9 mouse cellular contexts compared by ENCODE assay signal in the genomic region with DNA sequence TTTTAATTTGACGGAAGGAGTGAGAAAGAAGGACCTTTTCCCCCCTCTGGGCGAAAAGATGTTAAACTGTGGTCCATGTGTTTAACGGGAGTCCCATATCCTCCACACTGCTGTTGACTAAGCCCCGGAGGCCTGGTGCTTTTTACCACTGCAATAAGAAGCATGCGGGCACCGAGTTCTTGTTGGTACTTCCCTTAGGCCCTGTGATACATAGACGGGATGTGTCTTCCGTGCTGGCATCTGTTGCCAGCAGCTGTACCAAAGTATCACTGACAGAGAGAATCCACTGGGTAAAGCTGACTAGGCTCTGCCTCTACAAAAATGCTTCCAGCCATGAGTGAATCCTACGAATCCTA.
DNase-seq lines count a peak whose midpoint lies in the region; ATAC-seq lines count a peak whose summit lies in the region.
"Had no signal": no experiment of that assay in that cellular context is flagged by ENCODE, and none has a peak within 500 bp of the region (broad histone marks: within the 10 kb centered on the region; RNA-seq: fewer than 3 reads in every experiment).

No protein-coding gene starts in this region.

- H3K36me3 ChIP-seq in kidney, embryonic 14.5 days (ENCODE audit: control insufficient read depth, insufficient read depth, low read length) = no peaks in the 10 kb centered on the region
- no peaks in the 10 kb centered on the region for H3K36me3 ChIP-seq in embryonic facial prominence, embryonic 11.5 days (replicated peaks; ENCODE audit: control insufficient read depth, insufficient read depth, low read depth, low read length)
- H3K36me3 ChIP-seq in forebrain, embryonic 15.5 days = no peaks in the 10 kb centered on the region
- H3K36me3 ChIP-seq in midbrain, embryonic 11.5 days (ENCODE audit: control insufficient read depth, insufficient read depth, low read length) = no peaks in the 10 kb centered on the region
- H3K36me3 ChIP-seq: liver, embryonic 15.5 days had no signal

- no peak overlapping the region for H3K9ac ChIP-seq in kidney, embryonic 14.5 days (ENCODE audit: low read depth, low read length)
- no peak overlapping the region; the same call in none of the 2 replicates for H3K9ac ChIP-seq in embryonic facial prominence, embryonic 11.5 days (replicated peaks; ENCODE audit: low read length)
- H3K9ac ChIP-seq in forebrain, embryonic 15.5 days (replicated peaks) = no peak overlapping the region
- H3K9ac ChIP-seq in midbrain, embryonic 11.5 days (ENCODE audit: low read length) = peak overlapping the region; percentile 20; the same call in 1 of the 2 replicates
- H3K9ac ChIP-seq: liver, embryonic 15.5 days had no signal

- H3K4me3 ChIP-seq in kidney, embryonic 14.5 days (ENCODE audit: low read length) = no peak overlapping the region
- no peak overlapping the region for H3K4me3 ChIP-seq in embryonic facial prominence, embryonic 11.5 days (ENCODE audit: low read depth, low read length)
- H3K4me3 ChIP-seq in forebrain, embryonic 15.5 days = no peak overlapping the region
- H3K4me3 ChIP-seq in midbrain, embryonic 11.5 days (ENCODE audit: low read depth, low read length) = no peak overlapping the region
- H3K4me3 ChIP-seq: liver, embryonic 15.5 days had no signal

- 31% methylated on average over 9 of the region's 9 CpGs for WGBS in kidney, embryonic 14.5 days
- 27% methylated on average over 9 of the region's 9 CpGs for WGBS in embryonic facial prominence, embryonic 11.5 days
- 14% methylated on average over 9 of the region's 9 CpGs for WGBS in forebrain, embryonic 15.5 days
- WGBS in midbrain, embryonic 11.5 days = 41% methylated on average over 9 of the region's 9 CpGs

- peak; percentile 41; the same call in 1 of the 2 replicates for ATAC-seq in kidney, embryonic 14.5 days (ENCODE audit: low FRiP score, low TSS enrichment)
- ATAC-seq in embryonic facial prominence, embryonic 11.5 days (replicated peaks; ENCODE audit: insufficient number of reproducible peaks, low FRiP score, low TSS enrichment, low read depth) = peak; percentile 7; the same call in 1 of the 2 replicates
- peak; percentile 82 for ATAC-seq in forebrain, embryonic 15.5 days (replicated peaks)
- peak; percentile 38 for ATAC-seq in midbrain, embryonic 11.5 days (ENCODE audit: low FRiP score)

- H3K4me2 ChIP-seq in kidney, embryonic 14.5 days (replicated peaks; ENCODE audit: low read depth, low read length) = no peak overlapping the region
- no peak overlapping the region for H3K4me2 ChIP-seq in embryonic facial prominence, embryonic 11.5 days (ENCODE audit: low read depth, low read length)
- H3K4me2 ChIP-seq in forebrain, embryonic 15.5 days (replicated peaks) = no peak overlapping the region
- peak overlapping the region; percentile 0; the same call in 1 of the 2 replicates for H3K4me2 ChIP-seq in midbrain, embryonic 11.5 days
- H3K4me2 ChIP-seq: liver, embryonic 15.5 days had no signal

- peak overlapping the region; percentile 88 for H3K27ac ChIP-seq in kidney, embryonic 14.5 days (ENCODE audit: low read depth, low read length)
- peak overlapping the region; percentile 67 for H3K27ac ChIP-seq in embryonic facial prominence, embryonic 11.5 days (replicated peaks; ENCODE audit: low read depth, low read length)
- H3K27ac ChIP-seq in forebrain, embryonic 15.5 days (replicated peaks) = peak overlapping the region; percentile 82
- peak overlapping the region; percentile 78 for H3K27ac ChIP-seq in midbrain, embryonic 11.5 days (ENCODE audit: low read depth, low read length)

- no peak for DNase-seq in kidney, adult 18-20 months
- DNase-seq in embryonic facial prominence, embryonic 11.5 days (ENCODE audit: low spot score) = no peak
- peak; percentile 90 for DNase-seq in midbrain, embryonic 11.5 days (ENCODE audit: low spot score, missing footprints)
- no peak for DNase-seq in adipocyte (ENCODE audit: low spot score)
- DNase-seq in frontal cortex, adult 2 months (ENCODE audit: extremely low spot score in 1 of 2, low spot score in 1 of 2) = no peak
- DNase-seq in embryo, embryonic 10 days (ENCODE audit: low spot score) = no peak

- H3K4me1 ChIP-seq in kidney, embryonic 14.5 days (ENCODE audit: control insufficient read depth, insufficient read depth, low read length) = peaks cover 32% of the 10 kb centered on the region
- H3K4me1 ChIP-seq in embryonic facial prominence, embryonic 11.5 days (ENCODE audit: control insufficient read depth, insufficient read depth, low read length) = peaks cover 7% of the 10 kb centered on the region
- H3K4me1 ChIP-seq in forebrain, embryonic 15.5 days = peaks cover 26% of the 10 kb centered on the region
- H3K4me1 ChIP-seq in midbrain, embryonic 11.5 days (ENCODE audit: control insufficient read depth, insufficient read depth, low read length) = peaks cover 24% of the 10 kb centered on the region
- H3K4me1 ChIP-seq: liver, embryonic 15.5 days had no signal

- H3K9me3 ChIP-seq in kidney, embryonic 14.5 days (ENCODE audit: control insufficient read depth, low read length) = peaks cover 3% of the 10 kb centered on the region; the same call in 1 of the 2 replicates
- no peaks in the 10 kb centered on the region for H3K9me3 ChIP-seq in embryonic facial prominence, embryonic 11.5 days (replicated peaks; ENCODE audit: control insufficient read depth, low read length)
- H3K9me3 ChIP-seq in forebrain, embryonic 15.5 days = no peaks in the 10 kb centered on the region
- no peaks in the 10 kb centered on the region for H3K9me3 ChIP-seq in midbrain, embryonic 11.5 days (ENCODE audit: control insufficient read depth, low read length)
- H3K9me3 ChIP-seq: liver, embryonic 15.5 days had no signal

- H3K27me3 ChIP-seq in kidney, embryonic 14.5 days (ENCODE audit: control insufficient read depth, insufficient read depth, low read length) = no peaks in the 10 kb centered on the region
- H3K27me3 ChIP-seq in embryonic facial prominence, embryonic 11.5 days (ENCODE audit: control insufficient read depth, insufficient read depth, low read length) = no peaks in the 10 kb centered on the region
- H3K27me3 ChIP-seq in forebrain, embryonic 15.5 days = no peaks in the 10 kb centered on the region
- no peaks in the 10 kb centered on the region for H3K27me3 ChIP-seq in midbrain, embryonic 11.5 days (ENCODE audit: control insufficient read depth, insufficient read depth, low read length)
- H3K27me3 ChIP-seq: liver, embryonic 15.5 days had no signal

Comparison
In these comparisons a context has a peak if more than half of its experiments do, and no peak if none do; other contexts are left out.
1. ATAC-seq: peak in every context shown above with its lines; median percentile 82 in forebrain, embryonic 15.5 days; 41 in kidney, embryonic 14.5 days; 38 in midbrain, embryonic 11.5 days; 7 in embryonic facial prominence, embryonic 11.5 days.